Mouse (Mus musculus): Measurements from ENCODE around the gene Pgm2.
A peak's percentile ranks its signal among the peaks of the same experiment; 100 is the strongest.

Pgm2 gene

GRCm38 (mm10) chr5:64149184-64150127, 56.7 kb downstream of the Pgm2 start:
- DNase-seq: no peak

- no peak for DNase-seq
These were observed 60.6 kb downstream of the Pgm2 start for GRCm38 (mm10) chr5:64153319-64153718.

- DNase-seq: no peak
These were observed 63.3 kb downstream of the Pgm2 start, which contains the start of gene Tbc1d1 for GRCm38 (mm10) chr5:64155861-64156550. TSS of gene Tbc1d1 (plus strand) at chr5:64156305.

GRCm38 (mm10) chr5:64156579-64156978, 63.8 kb downstream of the Pgm2 start:
- DNase-seq: peak in 1 of 2 experiments; percentile 30

GRCm38 (mm10) chr5:64157926-64158325, 65.2 kb downstream of the Pgm2 start:
- DNase-seq: no peak

GRCm38 (mm10) chr5:64158501-64158900, 65.8 kb downstream of the Pgm2 start:
- no peak for DNase-seq

- DNase-seq: peak; percentile 60 to 73
These were observed 66.5 kb downstream of the Pgm2 start for GRCm38 (mm10) chr5:64159065-64159780.

GRCm38 (mm10) chr5:64159781-64160704, 67.3 kb downstream of the Pgm2 start:
- DNase-seq: peak; percentile 63 to 68

- peak in 1 of 2 experiments; percentile 14 for DNase-seq
These were observed 68.1 kb downstream of the Pgm2 start for GRCm38 (mm10) chr5:64160705-64161391.

GRCm38 (mm10) chr5:64161917-64162316, 69.2 kb downstream of the Pgm2 start:
- no peak for DNase-seq

- no peak for DNase-seq
These were observed 69.8 kb downstream of the Pgm2 start for GRCm38 (mm10) chr5:64162582-64162981.

GRCm38 (mm10) chr5:64164414-64164813, 71.7 kb downstream of the Pgm2 start:
- DNase-seq: no peak

GRCm38 (mm10) chr5:64165826-64166225, 73.1 kb downstream of the Pgm2 start:
- DNase-seq: no peak

GRCm38 (mm10) chr5:64168990-64169540, 76.3 kb downstream of the Pgm2 start:
- no peak for DNase-seq

GRCm38 (mm10) chr5:64172884-64173283, 80.1 kb downstream of the Pgm2 start:
- no peak for DNase-seq

- no peak for DNase-seq
These were observed 80.6 kb downstream of the Pgm2 start for GRCm38 (mm10) chr5:64173302-64173701.

- no peak for DNase-seq
These were observed 81.7 kb downstream of the Pgm2 start for GRCm38 (mm10) chr5:64174429-64174935.
